Mouse (Mus musculus) kidney, postnatal 4 days (tissue): ENCODE measurements around the gene Dlx2.

Experiments used
- DNase-seq, 2 experiments: peaks; one replicate each; pipeline ENCODE4 v3.0.0; 2021; ENCODE audit warnings: mixed read lengths in 2 of 2

Dlx2 gene

DNA sequence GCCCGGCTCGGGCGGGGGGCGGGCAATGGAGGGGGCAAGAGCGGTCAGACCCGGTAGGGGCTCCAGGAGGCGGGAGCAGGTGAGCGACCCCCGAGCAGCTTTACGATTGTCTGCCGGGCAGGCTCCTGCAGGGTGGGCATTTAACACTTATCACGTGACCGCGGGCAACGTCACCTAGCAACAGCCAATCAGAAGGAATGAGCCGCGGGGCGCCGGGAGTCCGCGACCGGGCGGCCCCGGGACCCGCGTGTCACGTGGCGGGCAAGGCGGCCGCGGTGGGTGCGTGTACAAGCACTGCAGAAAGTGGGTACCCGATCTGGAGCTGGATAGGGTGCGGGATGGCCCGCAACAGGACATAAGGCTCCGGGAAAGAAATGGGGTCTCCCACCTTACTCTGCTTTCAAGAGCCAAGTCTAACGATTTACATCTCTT, at the start of gene Dlx2:
TSS of gene Dlx2 (minus strand) at position 115 of the 432 bp plus-strand sequence.
- peak; percentile 52 to 61 for DNase-seq

DNA sequence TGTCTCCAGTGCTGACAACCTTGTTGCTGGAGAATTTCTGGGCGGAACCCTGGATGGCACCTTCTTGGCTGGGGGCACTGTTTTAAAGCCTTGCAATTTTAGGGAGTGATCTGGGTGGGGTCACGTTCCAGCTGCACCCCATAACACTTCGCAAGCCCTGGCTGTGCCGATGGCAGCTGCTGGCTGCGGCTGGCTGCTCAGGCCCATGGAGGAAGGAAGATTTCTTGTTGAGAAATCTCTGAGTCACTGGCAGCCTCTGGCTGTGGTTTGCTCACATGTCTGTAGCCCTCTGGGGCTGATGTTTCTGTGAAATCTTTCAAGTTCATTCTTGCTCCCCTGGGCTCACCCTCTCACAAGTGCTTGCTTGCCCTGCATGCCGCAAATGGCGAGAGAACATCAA, 47.9 kb upstream of the Dlx2 start:
- DNase-seq, result peak in 1 of 2 experiments; percentile 15

DNA sequence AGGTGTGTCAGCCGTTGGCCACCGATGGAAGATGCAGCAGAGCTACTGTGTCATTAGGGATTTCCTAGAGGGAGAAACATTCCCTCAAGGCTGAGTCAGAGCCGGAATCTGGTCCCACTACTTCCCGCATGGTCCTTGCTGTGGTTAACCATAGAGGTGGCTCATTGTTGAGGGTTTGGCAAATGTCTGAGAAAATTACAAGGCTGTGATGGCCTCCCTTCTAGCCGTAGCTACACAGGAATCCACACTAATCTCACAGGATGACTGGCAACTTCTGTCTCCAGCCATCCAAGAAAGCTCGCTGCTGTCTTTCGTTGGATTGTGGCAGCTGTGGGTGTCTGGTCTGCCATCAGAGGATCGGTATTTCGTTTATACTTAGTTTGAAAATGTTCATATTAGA, 42.6 kb upstream of the Dlx2 start:
- no peak for DNase-seq

GRCm38 (mm10) chr2:71581488-71581887, 34.9 kb upstream of the Dlx2 start:
- DNase-seq, result no peak

- peak; percentile 79 to 84 for DNase-seq
Observed at GRCm38 (mm10) chr2:71580632-71581466, 34.3 kb upstream of the Dlx2 start.

DNA sequence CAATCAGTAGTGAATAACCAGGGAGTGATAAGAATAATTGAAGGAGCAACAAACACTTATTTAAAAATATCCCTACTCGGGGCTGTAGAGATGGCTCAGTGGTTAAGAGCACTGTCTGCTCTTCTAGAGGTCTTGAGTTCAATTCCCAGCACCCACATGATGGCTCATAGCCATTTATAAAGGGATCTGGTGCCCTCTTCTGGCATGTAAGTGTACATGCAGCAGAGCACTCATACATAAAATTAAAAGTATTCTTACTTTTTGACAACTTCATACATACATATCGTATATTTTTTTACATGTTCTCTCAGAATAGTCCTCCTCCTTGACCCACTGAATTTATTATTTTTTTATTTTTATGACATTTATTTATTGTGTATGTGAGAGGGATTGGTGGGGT, 30.5 kb upstream of the Dlx2 start:
- DNase-seq, result no peak

- DNase-seq, result no peak
Observed at GRCm38 (mm10) chr2:71573736-71574135, 27.2 kb upstream of the Dlx2 start.

- no peak for DNase-seq
Observed at GRCm38 (mm10) chr2:71566466-71566865, 19.9 kb upstream of the Dlx2 start.

GRCm38 (mm10) chr2:71556071-71556470, 9.5 kb upstream of the Dlx2 start:
- DNase-seq, result no peak

- DNase-seq, result peak in 1 of 2 experiments; percentile 7
Observed at GRCm38 (mm10) chr2:71551704-71552103, 5.2 kb upstream of the Dlx2 start.

- no peak for DNase-seq
Observed at GRCm38 (mm10) chr2:71550330-71550729, 3.8 kb upstream of the Dlx2 start.

GRCm38 (mm10) chr2:71547829-71548228, 1.3 kb upstream of the Dlx2 start:
- DNase-seq, result peak; percentile 89 to 90

- DNase-seq, result peak; percentile 51 to 70
Observed at GRCm38 (mm10) chr2:71545882-71546639, 493 bp downstream of the Dlx2 start.

- peak; percentile 42 to 57 for DNase-seq
Observed at GRCm38 (mm10) chr2:71545401-71545881, 1.1 kb downstream of the Dlx2 start.

DNA sequence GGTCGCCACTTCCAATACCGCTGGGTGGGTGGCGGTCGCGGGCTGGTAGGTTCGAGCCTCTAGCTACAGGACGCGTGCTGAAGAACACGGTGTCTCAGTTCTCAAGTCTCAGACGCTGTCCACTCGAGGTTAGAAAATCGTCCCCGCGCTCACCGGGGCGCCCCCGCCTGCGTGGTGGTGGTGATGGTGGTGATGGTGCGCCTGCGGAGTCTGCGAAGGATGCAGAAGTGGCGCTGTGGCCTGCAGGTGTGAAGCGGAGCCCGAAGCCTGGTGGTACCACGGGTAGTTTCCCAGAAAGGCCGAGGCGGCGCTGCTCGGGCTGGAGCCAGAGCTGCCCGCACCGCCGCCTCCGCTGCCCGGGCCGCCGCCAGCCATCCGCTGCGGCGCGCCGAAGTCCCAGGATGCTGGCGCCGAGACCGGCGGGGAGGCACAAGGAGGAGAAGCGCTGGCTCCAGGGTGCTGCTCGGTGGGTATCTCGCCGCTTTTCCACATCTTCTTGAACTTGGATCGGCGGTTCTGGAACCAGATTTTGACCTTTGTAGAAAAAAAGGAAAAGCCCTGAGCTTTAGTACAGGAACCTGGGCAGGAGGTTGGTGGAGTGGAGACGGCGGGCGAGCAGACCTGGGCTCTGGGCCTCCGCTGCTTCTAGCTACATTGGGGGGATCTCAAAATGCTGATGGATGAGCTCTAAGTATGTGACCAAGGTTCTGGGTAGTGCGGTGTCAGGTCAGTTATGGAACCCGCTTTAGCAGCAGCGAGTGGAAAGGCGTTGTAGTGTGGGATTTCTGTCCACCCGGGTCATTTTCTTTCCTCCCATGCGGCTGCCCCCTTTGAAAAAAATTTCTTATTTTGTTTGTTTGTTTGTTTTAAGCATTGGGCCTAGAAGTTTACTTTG, 1.9 kb downstream of the Dlx2 start:
- DNase-seq, result peak; percentile 55 to 69

DNA sequence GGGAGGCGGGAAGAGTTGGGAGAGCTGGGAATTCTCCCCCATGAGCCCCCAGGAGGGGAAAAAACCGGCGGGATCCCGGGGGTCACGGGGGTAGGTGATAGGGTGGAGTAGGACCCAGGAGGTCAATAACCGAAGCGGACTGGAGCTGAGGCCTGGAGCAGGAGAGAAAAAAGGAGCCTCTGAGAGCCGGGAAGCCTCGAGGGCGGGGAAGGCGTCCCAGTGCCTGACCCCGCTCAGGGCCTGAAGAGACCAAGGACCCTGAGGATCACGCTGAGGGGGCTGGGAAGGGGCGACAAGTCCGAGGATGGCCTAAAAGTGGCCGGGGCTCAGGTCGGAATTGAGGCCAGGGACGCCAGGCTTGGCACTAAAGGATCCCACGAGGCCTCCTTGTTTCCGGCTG, 2.6 kb downstream of the Dlx2 start:
- no peak for DNase-seq

- no peak for DNase-seq
Observed at GRCm38 (mm10) chr2:71543531-71543930, 3.0 kb downstream of the Dlx2 start.

DNA sequence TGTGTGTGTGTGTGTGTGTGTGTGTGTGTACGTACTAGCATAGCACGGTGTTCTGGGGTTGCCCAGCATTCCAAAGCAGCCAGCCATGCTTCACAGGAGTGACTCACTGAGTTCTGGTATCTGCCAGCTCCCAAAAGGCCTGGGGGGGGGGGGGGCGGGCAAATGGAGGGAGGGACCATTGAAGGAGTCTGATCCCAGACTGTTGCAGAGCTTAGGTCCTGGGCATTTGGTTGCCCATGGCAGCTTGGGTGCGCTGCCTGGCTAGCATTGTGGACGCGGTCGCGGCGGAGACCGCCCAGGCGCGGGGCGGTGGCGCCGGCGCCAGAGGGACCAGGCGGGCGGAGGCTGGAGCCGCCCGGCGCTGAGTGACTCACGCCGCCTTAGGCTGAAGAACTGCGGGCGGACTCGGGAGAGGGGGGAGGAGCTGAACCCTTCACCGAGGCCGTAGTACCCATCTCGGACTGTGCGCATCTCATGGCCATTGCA, 3.7 kb downstream of the Dlx2 start:
- DNase-seq, result peak; percentile 46 to 65

- DNase-seq, result no peak
Observed at GRCm38 (mm10) chr2:71542227-71542815, 4.2 kb downstream of the Dlx2 start.

DNA sequence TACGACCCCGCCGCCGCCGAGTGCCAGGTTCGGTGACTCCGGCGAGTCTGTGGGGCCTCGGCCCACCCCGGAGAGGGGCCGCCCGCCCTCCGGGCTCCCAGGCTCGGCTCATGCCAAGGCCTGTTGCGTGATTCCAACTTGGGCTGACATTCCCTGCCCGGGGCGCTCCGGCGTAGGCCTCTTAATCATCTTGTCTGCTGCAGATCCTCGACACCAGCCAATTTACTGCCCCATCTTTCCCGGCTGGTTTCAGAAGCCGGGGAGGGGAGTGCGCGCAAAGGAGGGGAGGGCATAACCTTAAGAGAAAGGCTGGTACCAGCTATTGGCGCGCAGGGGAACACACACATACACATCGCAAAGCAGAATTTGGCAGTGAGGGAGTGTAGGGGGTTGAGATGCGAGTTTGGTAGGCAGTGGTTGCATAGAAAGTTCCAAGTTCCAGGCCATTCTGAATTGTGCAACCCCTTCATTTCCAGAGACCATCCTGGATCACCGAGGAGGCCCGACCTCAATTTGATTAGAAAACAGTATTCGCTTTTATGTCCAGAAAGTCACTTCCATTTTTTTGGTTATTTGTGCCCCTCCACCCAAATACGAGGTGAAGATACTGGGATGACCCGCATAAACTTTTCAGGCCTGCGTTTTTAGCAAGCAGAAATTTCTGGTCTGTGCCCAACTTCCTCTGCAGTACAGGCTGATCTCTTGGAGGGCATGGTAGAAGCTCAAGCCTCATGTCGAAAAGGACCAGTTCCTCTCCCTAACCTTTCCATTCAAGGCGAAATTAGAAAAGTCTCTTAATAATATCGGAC, 4.9 kb downstream of the Dlx2 start:
- peak in 1 of 2 experiments; percentile 14 for DNase-seq
